Mouse (Mus musculus): ENCODE data around the gene Triap1. TPM values are rescaled to one million over a fixed set of nuclear protein-coding genes. Genes with fewer than 3 reads are reported as not detected.
A peak's percentile ranks its signal among the peaks of the same experiment; 100 is the strongest.

Triap1 gene
- polyA plus RNA-seq, 1 experiment from 2014 or later, result 63.3 TPM

DNA sequence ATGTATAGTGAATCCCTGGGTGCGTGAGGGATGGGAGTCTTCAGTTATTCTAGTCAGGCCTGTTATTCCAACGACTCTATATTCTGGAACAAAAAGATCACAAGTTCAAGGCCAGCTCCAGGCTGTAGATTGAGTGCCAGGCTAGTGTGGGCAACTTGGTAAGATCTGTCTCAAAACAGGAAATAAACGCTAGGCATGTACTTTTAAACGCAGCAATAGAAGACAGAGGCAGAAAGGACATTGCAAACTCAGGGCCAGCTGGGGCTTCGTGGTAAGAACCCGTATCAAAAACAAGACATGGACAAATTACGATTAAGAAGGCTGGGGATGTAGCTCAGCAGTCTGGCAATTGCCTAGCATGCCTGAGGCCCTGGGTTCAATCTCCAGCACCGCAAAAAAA is 18.4 kb downstream of the Triap1 start:
- no peak overlapping the region for H3K9ac ChIP-seq (ENCODE audit: low read length)
- no peak for DNase-seq (ENCODE audit: low spot score)
- no peaks in the 10 kb centered on the region for H3K36me3 ChIP-seq (ENCODE audit: control insufficient read depth, insufficient read depth, low read length)
- no peaks in the 10 kb centered on the region for H3K9me3 ChIP-seq (ENCODE audit: control insufficient read depth, low read length)
- no peak overlapping the region for H3K27ac ChIP-seq (replicated peaks)
- TF ChIP-seq EP300 (optimal IDR thresholded peaks at IDR 0.05), result no peak
- no peak for TF ChIP-seq CTCF (IDR thresholded peaks at IDR 0.05; ENCODE audit: low read depth)
- no peak overlapping the region for H3K4me3 ChIP-seq (ENCODE audit: low read depth, low read length)
- no peaks in the 10 kb centered on the region for H3K27me3 ChIP-seq (ENCODE audit: control insufficient read depth, insufficient read depth, low read length)
- WGBS, result 83% methylated on average over 8 of the region's 8 CpGs
- no peak for ATAC-seq (ENCODE audit: low FRiP score, low TSS enrichment)
- no peaks in the 10 kb centered on the region for H3K4me1 ChIP-seq (replicated peaks; ENCODE audit: control insufficient read depth, insufficient read depth)
- H3K4me2 ChIP-seq (replicated peaks; ENCODE audit: low read depth), result no peak overlapping the region

DNA sequence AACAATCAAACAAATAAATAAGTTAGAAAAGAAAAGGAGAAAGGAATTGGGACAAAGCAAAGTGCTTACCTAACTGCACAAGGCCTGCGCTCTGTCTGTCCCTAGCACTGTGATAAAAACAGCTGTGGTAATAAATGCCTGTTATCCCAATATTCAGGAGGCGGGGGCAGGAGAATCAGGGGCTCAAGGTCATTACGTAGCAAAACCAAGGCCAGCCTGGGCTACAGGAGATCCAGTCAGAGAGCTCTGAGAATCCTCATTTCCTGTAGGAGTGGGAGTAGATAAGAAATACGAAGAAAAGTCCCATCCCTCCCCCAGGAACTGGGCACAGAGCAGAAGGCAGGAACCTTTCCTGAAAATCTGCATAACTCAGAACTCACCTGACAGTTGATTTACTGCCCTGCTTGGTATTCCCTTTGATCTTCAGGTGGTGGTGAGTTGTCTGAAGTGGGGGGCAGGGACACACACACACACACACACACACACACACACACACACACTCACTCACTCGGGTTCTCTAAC is 18.9 kb downstream of the Triap1 start:
- ATAC-seq (ENCODE audit: low FRiP score, low TSS enrichment) (no peak), DNase-seq (ENCODE audit: low spot score) (no peak)
- no peaks in the 10 kb centered on the region for H3K36me3 ChIP-seq (ENCODE audit: control insufficient read depth, insufficient read depth, low read length)
- TF ChIP-seq CTCF (IDR thresholded peaks at IDR 0.05; ENCODE audit: low read depth) (no peak), EP300 (optimal IDR thresholded peaks at IDR 0.05) (no peak)
- H3K9me3 ChIP-seq (ENCODE audit: control insufficient read depth, low read length), result no peaks in the 10 kb centered on the region
- no peak overlapping the region for H3K4me3 ChIP-seq (ENCODE audit: low read depth, low read length)
- H3K4me1 ChIP-seq (replicated peaks; ENCODE audit: control insufficient read depth, insufficient read depth), result no peaks in the 10 kb centered on the region
- no peak overlapping the region for H3K27ac ChIP-seq (replicated peaks)
- no peaks in the 10 kb centered on the region for H3K27me3 ChIP-seq (ENCODE audit: control insufficient read depth, insufficient read depth, low read length)
- no peak overlapping the region for H3K4me2 ChIP-seq (replicated peaks; ENCODE audit: low read depth)
- 69% methylated on average over 5 of the region's 5 CpGs for WGBS
- no peak overlapping the region for H3K9ac ChIP-seq (ENCODE audit: low read length)

DNA sequence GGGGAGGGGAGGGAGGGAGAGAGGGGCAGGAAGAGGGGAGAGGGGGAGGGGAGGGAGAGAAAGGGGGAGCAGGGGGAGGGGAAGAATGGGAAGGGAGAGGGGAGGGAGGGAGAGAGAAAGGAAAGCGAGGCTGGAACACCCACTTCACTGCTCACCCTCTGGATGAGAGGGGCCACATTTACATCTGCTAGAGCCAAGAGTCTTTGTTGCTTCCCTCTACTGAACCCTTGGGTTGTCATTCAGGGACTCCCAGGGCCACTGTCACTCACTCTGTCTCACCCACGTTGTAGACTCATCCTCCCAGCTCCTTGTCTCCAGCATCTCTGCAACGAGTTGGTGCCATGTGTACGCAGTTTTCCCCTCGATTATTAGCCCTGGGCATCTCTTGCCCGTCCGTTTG is 21.2 kb downstream of the Triap1 start:
- no peak overlapping the region for H3K27ac ChIP-seq (replicated peaks)
- H3K4me3 ChIP-seq (ENCODE audit: low read depth, low read length), result no peak overlapping the region
- ATAC-seq (ENCODE audit: low FRiP score, low TSS enrichment), result no peak
- no peaks in the 10 kb centered on the region for H3K9me3 ChIP-seq (ENCODE audit: control insufficient read depth, low read length)
- no peaks in the 10 kb centered on the region for H3K27me3 ChIP-seq (ENCODE audit: control insufficient read depth, insufficient read depth, low read length)
- H3K4me1 ChIP-seq (replicated peaks; ENCODE audit: control insufficient read depth, insufficient read depth), result no peaks in the 10 kb centered on the region
- H3K36me3 ChIP-seq (ENCODE audit: control insufficient read depth, insufficient read depth, low read length), result no peaks in the 10 kb centered on the region
- no peak for DNase-seq (ENCODE audit: low spot score)
- no peak for TF ChIP-seq EP300 (optimal IDR thresholded peaks at IDR 0.05)
- no peak overlapping the region for H3K4me2 ChIP-seq (replicated peaks; ENCODE audit: low read depth)
- WGBS, result 41% methylated on average over 6 of the region's 7 CpGs
- no peak overlapping the region for H3K9ac ChIP-seq (ENCODE audit: low read length)

DNA sequence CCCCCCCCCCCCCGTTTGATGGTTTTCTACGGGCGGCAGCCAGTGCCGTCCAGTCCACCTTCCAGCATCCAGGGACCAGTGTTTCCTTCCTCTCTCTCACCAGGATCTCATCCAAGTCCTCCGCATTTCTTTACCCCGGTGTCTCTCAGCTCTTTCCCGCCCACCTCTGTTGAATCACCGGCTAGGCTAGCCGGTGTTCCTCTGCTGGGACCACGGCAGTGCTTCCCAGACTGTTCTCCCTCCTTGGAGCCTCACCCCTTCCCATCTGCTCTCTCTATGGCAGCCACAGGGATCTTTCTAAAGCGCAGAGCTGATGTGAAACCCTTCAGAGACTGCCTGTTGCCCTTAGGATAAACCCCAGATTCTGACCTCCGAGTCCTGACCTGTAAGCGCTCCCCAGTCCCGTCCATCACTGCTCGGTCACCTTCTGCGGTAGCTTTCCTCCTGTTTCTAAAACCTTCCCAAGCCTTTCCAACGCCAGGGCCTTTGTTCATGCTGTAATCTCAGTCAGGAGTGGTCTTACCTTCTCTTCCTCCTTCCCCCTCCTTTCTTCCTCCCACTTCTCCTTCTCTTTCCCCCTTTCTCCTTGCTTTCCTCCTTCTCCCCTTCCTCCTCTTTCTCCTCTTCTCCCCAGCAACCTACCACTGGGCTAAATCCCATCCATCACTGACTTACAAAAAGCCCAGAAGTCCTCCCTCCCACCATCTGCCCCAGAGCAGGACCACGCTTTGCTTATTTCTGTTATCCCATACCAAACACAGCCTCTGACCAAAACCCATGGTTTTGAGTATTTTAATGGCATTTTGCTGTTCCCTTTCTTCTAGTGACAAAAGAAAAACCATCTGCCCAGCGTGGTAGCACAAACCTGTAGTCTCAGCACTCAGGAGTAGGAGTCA is 22.0 kb downstream of the Triap1 start:
- ATAC-seq (ENCODE audit: low FRiP score, low TSS enrichment) (no peak), DNase-seq (ENCODE audit: low spot score) (no peak)
- no peak overlapping the region for H3K27ac ChIP-seq (replicated peaks)
- H3K4me2 ChIP-seq (replicated peaks; ENCODE audit: low read depth), result no peak overlapping the region
- no peak overlapping the region for H3K4me3 ChIP-seq (ENCODE audit: low read depth, low read length)
- H3K9ac ChIP-seq (ENCODE audit: low read length), result no peak overlapping the region
- TF ChIP-seq EP300 (optimal IDR thresholded peaks at IDR 0.05) (no peak), CTCF (IDR thresholded peaks at IDR 0.05; ENCODE audit: low read depth) (no peak)
- H3K9me3 ChIP-seq (ENCODE audit: control insufficient read depth, low read length), result no peaks in the 10 kb centered on the region
- WGBS, result 18% methylated on average over 19 of the region's 19 CpGs
- H3K27me3 ChIP-seq (ENCODE audit: control insufficient read depth, insufficient read depth, low read length), result no peaks in the 10 kb centered on the region
- no peaks in the 10 kb centered on the region for H3K4me1 ChIP-seq (replicated peaks; ENCODE audit: control insufficient read depth, insufficient read depth)
- H3K36me3 ChIP-seq (ENCODE audit: control insufficient read depth, insufficient read depth, low read length), result no peaks in the 10 kb centered on the region

DNA sequence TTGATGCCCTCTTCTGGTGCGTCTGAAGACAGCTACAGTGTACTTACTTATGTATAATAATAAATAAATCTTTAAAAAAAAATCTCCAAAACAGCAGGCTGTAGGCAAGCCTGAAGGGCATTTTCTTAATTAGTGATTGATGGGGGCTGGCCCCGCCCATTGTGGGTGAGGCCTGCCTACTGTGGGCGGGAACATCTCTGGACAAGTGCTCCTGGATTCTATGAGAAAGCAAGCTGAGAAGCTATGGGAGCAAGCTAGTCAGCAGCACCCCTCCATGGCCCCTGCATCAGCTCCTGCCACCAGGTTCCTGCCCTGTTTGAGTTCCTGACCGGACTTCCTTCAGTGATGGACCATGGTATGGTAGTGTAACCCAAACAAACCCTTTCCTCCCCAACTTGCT is 23.8 kb downstream of the Triap1 start:
- H3K27me3 ChIP-seq (ENCODE audit: control insufficient read depth, insufficient read depth, low read length), result no peaks in the 10 kb centered on the region
- H3K4me1 ChIP-seq (replicated peaks; ENCODE audit: control insufficient read depth, insufficient read depth), result no peaks in the 10 kb centered on the region
- DNase-seq (ENCODE audit: low spot score) (no peak), ATAC-seq (ENCODE audit: low FRiP score, low TSS enrichment) (no peak)
- no peak overlapping the region for H3K9ac ChIP-seq (ENCODE audit: low read length)
- no peak overlapping the region for H3K4me3 ChIP-seq (ENCODE audit: low read depth, low read length)
- 68% methylated on average over 4 of the region's 4 CpGs for whole genome bisulfite sequencing
- H3K36me3 ChIP-seq (ENCODE audit: control insufficient read depth, insufficient read depth, low read length), result no peaks in the 10 kb centered on the region
- no peaks in the 10 kb centered on the region for H3K9me3 ChIP-seq (ENCODE audit: control insufficient read depth, low read length)
- H3K27ac ChIP-seq (replicated peaks), result no peak overlapping the region
- H3K4me2 ChIP-seq (replicated peaks; ENCODE audit: low read depth), result no peak overlapping the region
- no peak for TF ChIP-seq CTCF (IDR thresholded peaks at IDR 0.05; ENCODE audit: low read depth)
- no peak for TF ChIP-seq EP300 (optimal IDR thresholded peaks at IDR 0.05)

DNA sequence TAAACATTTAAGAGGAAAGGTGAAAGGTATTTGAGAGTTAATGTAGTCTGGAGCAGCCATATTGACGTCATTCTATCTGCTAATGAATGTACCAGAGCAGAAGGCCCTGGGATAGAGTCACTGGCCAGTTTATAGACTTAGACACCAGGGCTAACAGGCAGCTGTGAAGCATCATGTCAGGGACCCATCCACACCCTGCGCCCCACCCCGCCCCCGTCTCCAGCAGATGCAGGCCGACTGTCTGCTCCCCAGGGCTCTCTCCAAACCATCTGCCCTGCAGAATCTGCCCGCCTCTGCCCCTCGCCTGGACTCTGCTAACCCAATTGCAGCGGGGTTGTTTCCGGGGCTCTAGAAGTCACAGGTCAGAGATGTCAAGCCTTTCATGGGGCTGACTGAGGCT is 30.7 kb downstream of the Triap1 start:
- H3K4me3 ChIP-seq (ENCODE audit: low read depth, low read length), result no peak overlapping the region
- DNase-seq (ENCODE audit: low spot score), result no peak
- WGBS, result 50% methylated on average over 9 of the region's 9 CpGs
- no peaks in the 10 kb centered on the region for H3K9me3 ChIP-seq (ENCODE audit: control insufficient read depth, low read length)
- H3K9ac ChIP-seq (ENCODE audit: low read length), result no peak overlapping the region
- ATAC-seq (ENCODE audit: low FRiP score, low TSS enrichment), result peak; percentile 54; the same call in 1 of the 2 replicates
- H3K36me3 ChIP-seq (ENCODE audit: control insufficient read depth, insufficient read depth, low read length), result no peaks in the 10 kb centered on the region
- no peaks in the 10 kb centered on the region for H3K27me3 ChIP-seq (ENCODE audit: control insufficient read depth, insufficient read depth, low read length)
- no peak overlapping the region for H3K27ac ChIP-seq (replicated peaks)
- TF ChIP-seq CTCF (IDR thresholded peaks at IDR 0.05; ENCODE audit: low read depth) (no peak), EP300 (optimal IDR thresholded peaks at IDR 0.05) (no peak)
- no peak overlapping the region for H3K4me2 ChIP-seq (replicated peaks; ENCODE audit: low read depth)
- no peaks in the 10 kb centered on the region for H3K4me1 ChIP-seq (replicated peaks; ENCODE audit: control insufficient read depth, insufficient read depth)
